Mouse (Mus musculus): ENCODE results near the gene Srrm4. TPM values are rescaled to one million over a fixed set of nuclear protein-coding genes. Genes with fewer than 3 reads are reported as not detected.

Gene Srrm4
- total RNA-seq, 2 experiments from 2014 or later = not detected

DNA sequence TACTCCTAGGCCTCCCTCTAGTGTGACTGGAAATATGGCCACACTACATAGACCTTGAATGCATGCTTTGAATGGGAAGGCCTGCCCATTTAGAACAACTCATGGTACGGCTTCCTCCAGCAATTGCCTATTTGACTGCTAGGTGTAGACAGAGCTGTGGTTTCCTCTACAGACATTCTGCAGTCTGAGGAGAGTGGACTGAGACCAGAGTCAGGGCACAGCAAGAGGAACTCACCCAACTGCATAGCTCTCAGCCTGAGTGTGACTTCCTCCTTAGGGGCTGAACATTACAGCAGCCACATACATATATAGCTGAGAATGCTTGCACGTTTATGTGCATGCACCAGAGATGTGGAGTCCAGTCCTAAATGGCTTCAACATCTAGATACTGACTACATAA lies 94.9 kb downstream of the Srrm4 start:
- no peak for ATAC-seq (replicated peaks; ENCODE audit: low FRiP score, low TSS enrichment, poor library complexity, severe bottlenecking)

DNA sequence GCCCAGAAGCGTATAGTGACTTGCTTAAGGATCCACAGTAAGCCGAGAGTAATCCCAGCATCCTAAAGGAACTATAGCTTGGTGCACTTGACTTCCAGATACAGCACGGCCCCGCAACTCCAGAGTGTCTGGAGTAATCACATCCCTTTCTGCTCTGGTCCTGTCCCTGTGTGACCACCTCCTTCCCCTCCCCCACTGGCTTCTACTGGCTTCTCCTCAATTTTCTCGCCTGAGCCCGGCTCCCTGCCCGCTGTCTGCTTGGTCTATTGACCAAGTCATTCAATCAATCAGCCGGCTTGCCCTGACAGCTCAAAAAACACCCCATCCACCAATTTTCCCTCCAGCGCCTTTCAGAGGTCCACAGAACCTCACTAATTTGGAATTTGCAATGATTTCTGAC lies 96.2 kb downstream of the Srrm4 start:
- ATAC-seq (replicated peaks; ENCODE audit: low FRiP score, low TSS enrichment, poor library complexity, severe bottlenecking) = no peak

DNA sequence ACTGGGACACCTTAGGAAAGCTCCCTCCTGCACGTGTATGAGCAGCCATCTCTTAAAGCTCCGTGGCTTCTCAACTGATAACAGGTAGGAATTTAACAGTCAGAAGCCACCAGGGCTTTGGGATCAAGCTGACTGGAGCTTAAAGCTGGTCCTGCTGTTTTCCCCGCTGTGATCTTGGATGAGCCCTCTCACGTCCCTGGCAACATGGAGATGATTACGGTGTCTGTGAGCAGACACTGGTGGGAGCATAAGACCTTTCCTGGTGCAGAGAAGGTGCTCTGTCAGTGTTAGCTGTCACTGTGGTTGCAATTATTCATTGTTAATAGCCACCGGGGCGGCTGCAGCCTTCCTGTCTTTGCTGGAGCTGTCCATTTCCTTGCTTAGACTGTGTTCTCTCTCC lies 97.2 kb downstream of the Srrm4 start:
- ATAC-seq (replicated peaks; ENCODE audit: low FRiP score, low TSS enrichment, poor library complexity, severe bottlenecking) = no peak

DNA sequence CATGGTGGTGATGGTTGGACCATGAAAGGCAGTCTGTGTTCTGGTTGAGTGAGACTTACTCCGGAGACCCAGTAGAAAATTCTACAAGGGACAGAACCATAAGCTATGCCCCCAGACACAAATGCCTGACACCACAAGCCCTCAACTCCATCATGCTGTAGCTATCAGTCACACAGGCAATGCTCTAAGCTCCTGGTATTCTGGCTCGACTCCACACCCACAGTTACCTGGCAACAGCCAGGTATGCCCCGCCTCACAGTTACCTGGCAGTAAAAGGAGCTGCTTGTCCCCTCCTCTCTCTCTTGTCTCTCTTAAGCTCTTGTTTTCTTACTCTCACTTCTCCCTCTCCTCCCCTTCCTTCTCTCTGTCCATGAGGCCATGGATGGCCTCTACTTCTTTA lies 98.9 kb downstream of the Srrm4 start:
- ATAC-seq (replicated peaks; ENCODE audit: low FRiP score, low TSS enrichment, poor library complexity, severe bottlenecking) = no peak

GRCm38 (mm10) chr5:116491794-116492420 lies 99.7 kb downstream of the Srrm4 start:
- no peak for ATAC-seq (replicated peaks; ENCODE audit: low FRiP score, low TSS enrichment, poor library complexity, severe bottlenecking)

GRCm38 (mm10) chr5:116490826-116491225 lies 100.8 kb downstream of the Srrm4 start:
- no peak for ATAC-seq (replicated peaks; ENCODE audit: low FRiP score, low TSS enrichment, poor library complexity, severe bottlenecking)

- ATAC-seq (replicated peaks; ENCODE audit: low FRiP score, low TSS enrichment, poor library complexity, severe bottlenecking) = no peak
Observed at GRCm38 (mm10) chr5:116489621-116490020, 102.0 kb downstream of the Srrm4 start.

GRCm38 (mm10) chr5:116486135-116486534 lies 105.5 kb downstream of the Srrm4 start:
- no peak for ATAC-seq (replicated peaks; ENCODE audit: low FRiP score, low TSS enrichment, poor library complexity, severe bottlenecking)

DNA sequence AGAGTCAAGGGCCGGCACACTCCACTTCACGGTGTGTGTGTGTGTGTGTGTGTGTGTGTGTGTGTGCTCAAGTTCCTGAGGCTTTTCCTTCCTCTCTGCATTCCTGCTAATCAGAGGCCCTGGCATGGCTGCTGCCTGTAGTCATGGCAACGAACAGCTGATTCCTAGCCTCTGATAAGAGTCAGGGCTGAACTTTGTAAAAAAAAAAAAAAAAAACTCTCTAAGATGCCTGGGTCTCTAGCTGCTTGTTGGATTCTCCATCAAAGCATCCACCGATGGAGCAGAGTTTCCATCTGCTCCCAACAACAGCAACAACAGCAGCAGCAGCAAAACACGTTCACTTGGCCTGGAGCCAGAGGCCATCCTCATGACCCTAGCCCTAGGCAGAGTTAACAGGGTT lies 106.5 kb downstream of the Srrm4 start:
- no peak for ATAC-seq (replicated peaks; ENCODE audit: low FRiP score, low TSS enrichment, poor library complexity, severe bottlenecking)

DNA sequence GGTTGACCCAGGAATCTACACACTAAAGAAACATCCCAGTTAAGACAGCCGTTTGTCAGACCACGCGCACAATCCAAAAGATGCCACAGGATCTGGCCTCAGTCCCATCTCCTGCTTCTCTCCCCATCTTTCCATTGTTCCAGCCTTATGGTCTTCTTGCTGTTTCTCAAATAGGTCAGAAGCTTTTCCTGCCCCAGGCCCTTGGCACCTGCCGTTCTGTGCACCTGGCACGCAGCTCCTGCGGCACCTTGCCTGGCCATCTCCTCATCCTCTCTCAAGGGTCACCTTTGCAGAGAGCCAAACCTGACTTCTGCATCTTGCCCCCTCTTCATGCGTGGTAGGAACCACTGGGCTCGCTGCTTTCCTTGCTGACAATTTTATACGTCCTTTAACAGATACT lies 107.4 kb downstream of the Srrm4 start:
- ATAC-seq (replicated peaks; ENCODE audit: low FRiP score, low TSS enrichment, poor library complexity, severe bottlenecking) = no peak

DNA sequence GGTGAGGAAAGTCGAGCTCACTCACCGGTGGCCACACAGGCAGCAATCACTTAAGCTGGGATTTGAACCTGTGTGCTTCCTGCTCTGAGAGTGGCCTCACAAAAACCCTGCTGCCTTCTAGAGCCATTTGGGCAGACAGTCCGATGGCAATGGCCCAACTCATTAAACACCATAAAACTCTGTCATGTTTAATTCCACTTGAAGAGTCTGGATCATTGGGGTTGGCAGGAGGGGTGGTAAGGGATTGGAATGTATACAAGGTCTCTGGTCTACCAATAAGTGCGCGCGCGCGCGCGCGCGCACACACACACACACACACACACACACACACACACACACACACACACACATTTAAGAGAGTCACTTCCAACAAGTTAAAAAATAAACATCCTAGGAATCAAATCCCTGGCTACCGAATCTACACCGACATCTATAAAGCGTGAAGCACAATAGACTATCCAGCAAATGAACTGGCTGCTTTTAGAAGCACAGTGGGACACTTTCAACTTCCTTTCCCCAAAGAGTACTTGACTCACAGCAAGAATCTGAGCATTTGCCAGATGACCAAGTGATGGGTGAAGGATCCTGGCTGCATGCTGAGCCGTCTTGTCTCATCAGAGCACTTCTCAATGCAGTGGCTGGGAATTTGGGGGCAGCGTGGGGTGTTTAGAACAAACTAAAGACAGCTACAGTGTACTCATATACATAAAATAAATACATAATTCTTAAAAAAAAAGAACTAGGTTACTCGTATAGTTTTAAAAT lies 112.8 kb downstream of the Srrm4 start:
- no peak for ATAC-seq (replicated peaks; ENCODE audit: low FRiP score, low TSS enrichment, poor library complexity, severe bottlenecking)

- ATAC-seq (replicated peaks; ENCODE audit: low FRiP score, low TSS enrichment, poor library complexity, severe bottlenecking) = peak; percentile 61; the same call in 1 of the 2 replicates
Observed at GRCm38 (mm10) chr5:116476006-116476405, 115.6 kb downstream of the Srrm4 start.

GRCm38 (mm10) chr5:116461354-116462042 lies 130.1 kb downstream of the Srrm4 start:
- no peak for ATAC-seq (replicated peaks; ENCODE audit: low FRiP score, low TSS enrichment, poor library complexity, severe bottlenecking)

DNA sequence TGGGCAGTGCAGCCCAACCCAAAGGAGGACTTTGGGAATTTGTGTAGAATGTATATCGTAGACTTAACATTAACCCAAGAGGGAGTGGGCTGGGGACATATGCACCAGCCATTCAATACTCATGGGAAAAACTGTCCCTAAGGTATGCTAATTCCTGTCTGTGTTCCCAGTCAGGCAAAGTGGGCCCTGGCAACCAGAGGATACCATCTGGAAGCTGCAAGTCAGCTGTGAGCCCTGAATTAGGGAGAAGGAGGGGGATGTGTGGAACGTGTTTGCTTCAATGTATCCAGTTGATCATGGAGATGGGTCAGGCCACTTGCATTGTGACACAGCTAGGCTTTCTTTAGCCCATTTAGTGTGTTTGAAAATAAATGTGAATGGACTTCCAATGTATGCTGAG lies 131.6 kb downstream of the Srrm4 start:
- ATAC-seq (replicated peaks; ENCODE audit: low FRiP score, low TSS enrichment, poor library complexity, severe bottlenecking) = no peak

DNA sequence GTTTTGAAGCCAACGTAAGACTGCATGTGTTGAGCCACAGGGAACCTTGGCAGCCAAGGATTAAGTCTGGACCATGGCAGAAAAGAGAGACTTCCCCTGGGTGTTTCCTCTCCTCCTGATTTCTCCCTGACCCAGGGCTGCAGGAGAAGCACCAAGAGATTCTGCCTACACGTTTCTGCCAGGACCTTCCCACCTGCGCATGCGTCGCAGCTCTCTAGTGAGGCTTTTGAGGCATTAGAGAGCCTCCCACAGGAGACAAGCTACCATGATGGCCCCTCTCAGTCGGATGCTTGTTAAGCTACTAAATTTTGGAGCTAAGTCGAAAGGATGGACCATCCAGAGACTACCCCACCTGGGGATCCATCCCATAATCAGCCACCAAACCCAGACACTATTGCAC lies 133.8 kb downstream of the Srrm4 start:
- ATAC-seq (replicated peaks; ENCODE audit: low FRiP score, low TSS enrichment, poor library complexity, severe bottlenecking) = no peak

DNA sequence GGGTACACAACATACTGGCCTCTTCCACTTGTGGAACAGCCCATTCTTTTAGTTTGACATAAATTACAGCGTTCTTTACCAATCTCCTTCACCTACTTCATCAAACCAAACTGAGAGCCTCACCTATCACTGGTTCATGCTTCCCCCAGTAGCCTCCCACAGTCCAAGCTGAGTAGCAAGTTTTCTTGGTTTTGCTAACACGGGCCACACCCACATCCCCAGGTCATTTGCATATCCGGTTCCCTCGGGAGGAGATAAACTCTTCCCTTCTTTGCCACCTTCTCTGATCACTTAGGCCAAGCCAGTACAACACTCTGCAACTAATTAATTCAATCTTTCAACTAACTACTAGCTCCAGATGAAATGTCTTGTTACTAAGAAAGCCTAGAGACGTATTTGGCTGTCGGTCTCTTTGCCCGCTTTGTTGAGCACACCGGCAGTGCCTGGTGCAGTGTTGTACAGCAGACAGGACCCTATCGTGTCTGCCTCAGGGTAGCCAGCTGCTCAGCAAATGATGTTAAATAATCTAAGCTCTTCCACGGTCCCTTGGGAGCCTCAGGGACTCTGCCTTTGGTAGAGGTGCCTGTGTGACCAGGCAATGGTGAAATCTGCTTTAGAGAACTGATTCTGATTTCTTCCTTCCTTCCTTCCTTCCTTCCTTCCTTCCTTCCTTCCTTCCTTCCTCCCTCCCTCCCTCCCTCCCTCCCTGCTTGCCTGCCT lies 134.7 kb downstream of the Srrm4 start:
- 0 out of 2 replicates have a peak, but pooled peaks have one; percentile 34 for ATAC-seq (replicated peaks; ENCODE audit: low FRiP score, low TSS enrichment, poor library complexity, severe bottlenecking)

DNA sequence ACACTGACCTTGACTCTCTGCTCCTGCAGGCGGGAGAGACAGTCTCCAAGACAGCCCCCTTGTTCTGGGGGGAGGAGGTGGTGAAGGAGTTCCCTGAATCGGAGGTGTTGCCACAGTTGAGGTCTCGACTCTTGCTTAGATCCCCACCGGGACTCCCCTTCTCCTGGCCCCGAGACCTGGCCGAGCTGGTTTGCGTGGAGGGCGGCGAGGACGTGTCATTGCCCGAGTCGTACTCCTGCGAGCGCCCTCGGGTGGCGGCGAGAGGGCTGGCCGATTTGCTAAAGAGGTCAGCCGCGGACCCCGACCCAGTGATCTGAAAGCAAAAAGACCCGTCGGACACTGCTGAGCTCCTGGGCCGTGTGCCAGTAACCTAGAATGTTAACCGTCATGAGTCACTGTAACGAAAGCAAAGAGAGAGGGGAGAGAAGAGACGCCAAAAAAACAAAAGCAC lies 138.2 kb downstream of the Srrm4 start:
- no peak for ATAC-seq (replicated peaks; ENCODE audit: low FRiP score, low TSS enrichment, poor library complexity, severe bottlenecking)

DNA sequence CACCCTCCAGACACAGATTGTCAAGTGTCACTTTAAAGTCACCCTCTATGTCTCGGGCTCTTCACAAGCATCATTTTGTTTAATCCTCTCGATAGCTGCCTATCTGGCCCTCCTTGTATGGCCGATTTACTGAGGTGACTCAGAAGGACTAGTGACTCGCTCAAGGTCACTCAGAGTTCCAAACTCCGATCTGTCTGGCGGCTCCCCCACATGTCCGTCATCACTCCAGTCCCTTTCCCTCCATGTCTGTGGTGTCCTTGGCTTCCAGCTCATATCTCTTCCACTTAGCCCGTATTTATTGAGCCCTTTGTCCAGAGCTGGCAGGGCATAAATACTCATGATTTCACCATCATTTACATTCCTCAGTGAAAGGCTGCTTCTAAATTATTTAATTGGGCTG lies 140.7 kb downstream of the Srrm4 start:
- ATAC-seq (replicated peaks; ENCODE audit: low FRiP score, low TSS enrichment, poor library complexity, severe bottlenecking) = no peak

DNA sequence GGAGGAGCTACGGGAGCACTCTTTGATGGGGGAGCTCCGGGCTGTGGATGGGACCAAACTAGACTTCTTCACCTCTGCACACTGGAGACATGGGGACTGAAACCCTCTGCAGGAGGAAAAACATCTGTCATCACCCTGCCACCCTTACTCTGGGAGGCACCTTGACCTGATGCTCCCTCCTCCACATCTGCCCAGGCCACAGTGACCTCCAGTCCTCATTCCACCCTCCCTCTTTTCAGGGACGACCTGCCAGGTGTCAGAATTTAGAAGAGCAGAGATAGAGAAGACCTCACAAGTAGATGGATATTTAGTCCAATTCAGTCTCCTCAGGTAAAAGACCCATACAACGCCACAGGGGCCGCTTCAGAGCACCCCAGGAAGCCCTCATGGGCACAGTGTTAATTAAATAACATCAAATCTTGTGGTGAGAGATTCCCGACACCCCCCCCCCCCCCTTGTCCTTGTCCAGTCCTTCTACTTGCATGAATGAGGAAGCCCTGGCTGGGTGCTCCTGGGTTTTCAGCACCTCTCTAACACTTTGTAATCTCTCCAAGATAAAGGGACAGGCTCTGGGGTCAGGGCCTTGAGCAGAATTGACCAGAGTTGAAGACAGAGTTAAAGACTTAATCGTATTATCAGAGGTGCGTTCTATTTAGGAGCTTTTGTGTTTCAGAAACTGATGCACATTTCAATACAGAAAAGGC lies 141.9 kb downstream of the Srrm4 start:
- ATAC-seq (replicated peaks; ENCODE audit: low FRiP score, low TSS enrichment, poor library complexity, severe bottlenecking) = no peak

All from megakaryocyte-erythroid progenitor cell, adult 5-6 weeks (primary cell).